In genomic region chr5:24709962-24710361, GRCm38 (mm10) we compare ENCODE assay signal across 11 mouse cellular contexts. TPM values are rescaled to one million over a fixed set of nuclear protein-coding genes. Genes with fewer than 3 reads are reported as not detected.
A peak's percentile ranks its signal among the peaks of the same experiment; 100 is the strongest.
DNase-seq lines count a peak whose midpoint lies in the region; ATAC-seq lines count a peak whose summit lies in the region.
"Had no signal": no experiment of that assay in that cellular context is flagged by ENCODE, and none has a peak within 500 bp of the region (broad histone marks: within the 10 kb centered on the region; RNA-seq: fewer than 3 reads in every experiment).

No protein-coding gene starts in this region.

- H3K27me3 ChIP-seq in liver, embryonic 13.5 days: no peaks in the 10 kb centered on the region
- H3K27me3 ChIP-seq: liver, embryonic 15.5 days had no signal

- H3K4me3 ChIP-seq in liver, embryonic 13.5 days (replicated peaks): no peak overlapping the region
- H3K4me3 ChIP-seq: liver, embryonic 15.5 days had no signal

- peaks cover 16% of the 10 kb centered on the region for H3K4me1 ChIP-seq in liver, embryonic 13.5 days (replicated peaks)
- H3K4me1 ChIP-seq: liver, embryonic 15.5 days had no signal

- ATAC-seq in liver, embryonic 13.5 days (ENCODE audit: low read depth): peak; percentile 53; the same call in 1 of the 2 replicates
- no peak for ATAC-seq in erythroid progenitor cell, adult 5-6 weeks (replicated peaks; ENCODE audit: low FRiP score, poor library complexity, severe bottlenecking)

- no peak overlapping the region for H3K4me2 ChIP-seq in liver, embryonic 13.5 days
- H3K4me2 ChIP-seq: liver, embryonic 15.5 days had no signal

- peak; percentile 34 for DNase-seq in gastrocnemius, postnatal 14 days
- DNase-seq in gastrocnemius, postnatal 10 days: no peak
- peak; percentile 57 for DNase-seq in layer of hippocampus, adult 9-11 months
- DNase-seq in layer of hippocampus, postnatal 25 days (ENCODE audit: extremely low spot score in 1 of 2, low spot score in 1 of 2): no peak
- DNase-seq in adrenal gland, postnatal 36 days: peak; percentile 26 to 59
- DNase-seq in liver, embryonic 13.5 days: no peak
- no peak for DNase-seq in left cerebral cortex, postnatal 4 days
- DNase-seq: layer of hippocampus, postnatal 36 days; thymus, postnatal 25 days had no signal

- intact Hi-C loops in gastrocnemius, postnatal 14 days (cut with DNase I; ENCODE audit: low total_unique reads): no loop called here
- intact Hi-C loops in left cerebral cortex, postnatal 4 days (cut with DNase I): no loop called here

- no peak overlapping the region for H3K9ac ChIP-seq in liver, embryonic 13.5 days
- H3K9ac ChIP-seq: liver, embryonic 15.5 days had no signal

- WGBS in liver, embryonic 13.5 days (ENCODE audit: insufficient replicate concordance): 71% methylated on average over 2 of the region's 2 CpGs

- no peak overlapping the region for H3K27ac ChIP-seq in liver, embryonic 13.5 days
- H3K27ac ChIP-seq: liver, embryonic 15.5 days had no signal

- peaks cover 71% of the 10 kb centered on the region for H3K36me3 ChIP-seq in liver, embryonic 13.5 days

- 0 out of 2 replicates have a peak, but pooled peaks cover 2% of the 10 kb centered on the region for H3K9me3 ChIP-seq in liver, embryonic 13.5 days (replicated peaks)
- H3K9me3 ChIP-seq: liver, embryonic 15.5 days had no signal

RNA-seq across cellular contexts. Expression of gene Wdr86, which starts 20.6 kb away (rescaled TPM):
- total RNA-seq in gastrocnemius, postnatal 14 days (2021): under 1 TPM; 0.07 to 0.35 TPM
- total RNA-seq in gastrocnemius, postnatal 10 days (2021): 1 to 10 TPM in 1 of 2 experiments, under 1 TPM in 1; 0.70 to 1.2 TPM
- 1 to 10 TPM in 1 of 2 experiments, under 1 TPM in 1; 0.79 to 1.3 TPM for total RNA-seq in layer of hippocampus, postnatal 25 days (2021)
- 1 to 10 TPM; 1.1 to 3.3 TPM for total RNA-seq in adrenal gland, postnatal 36 days (2021)
- polyA plus RNA-seq in liver, embryonic 13.5 days (2015; fragmentation: Nextera tagmentation; extraction: Ambion mirVana): 1.5 and 2.0 TPM in 2 replicates
- total RNA-seq in left cerebral cortex, postnatal 4 days (2021): 1 to 10 TPM; 2.6 to 3.3 TPM
- not detected in 2 replicates for total RNA-seq in erythroid progenitor cell, adult 5-6 weeks (2015; ENCODE audit: low replicate concordance)
- total RNA-seq in erythroid progenitor cell, adult 5-6 weeks (2017; ENCODE audit: low replicate concordance): 5.4 TPM in 1 of 2 replicates, not detected in the other

RNA-seq across cellular contexts. Expression of gene Nub1, which starts 24.6 kb away (rescaled TPM):
- total RNA-seq in gastrocnemius, postnatal 14 days (2021): 10 to 100 TPM; 21.7 to 23.6 TPM
- total RNA-seq in gastrocnemius, postnatal 10 days (2021): 10 to 100 TPM; 22.8 to 24.3 TPM
- total RNA-seq in layer of hippocampus, postnatal 25 days (2021): 10 to 100 TPM; 65.8 to 70.7 TPM
- total RNA-seq in adrenal gland, postnatal 36 days (2021): 10 to 100 TPM; 55.6 to 69.4 TPM
- 12.3 and 15.7 TPM in 2 replicates for polyA plus RNA-seq in liver, embryonic 13.5 days (2015; fragmentation: Nextera tagmentation; extraction: Ambion mirVana)
- 10 to 100 TPM; 75.3 to 76.6 TPM for total RNA-seq in left cerebral cortex, postnatal 4 days (2021)
- 25.2 and 25.6 TPM in 2 replicates for total RNA-seq in erythroid progenitor cell, adult 5-6 weeks (2015; ENCODE audit: low replicate concordance)
- 24.0 and 29.8 TPM in 2 replicates for total RNA-seq in erythroid progenitor cell, adult 5-6 weeks (2017; ENCODE audit: low replicate concordance)

RNA-seq across cellular contexts. Expression of gene Crygn, which starts 47.8 kb away (rescaled TPM):
- total RNA-seq in gastrocnemius, postnatal 14 days (2021): 1 to 10 TPM in 1 of 2 experiments, not detected in 1; 1.7 TPM
- total RNA-seq in gastrocnemius, postnatal 10 days (2021): not detected
- 1 to 10 TPM in 1 of 2 experiments, not detected in 1; 1.4 TPM for total RNA-seq in layer of hippocampus, postnatal 25 days (2021)
- total RNA-seq in adrenal gland, postnatal 36 days (2021): 1 to 10 TPM in 1 of 2 experiments, not detected in 1; 2.1 TPM
- polyA plus RNA-seq in liver, embryonic 13.5 days (2015; fragmentation: Nextera tagmentation; extraction: Ambion mirVana): 0.74 TPM in 1 of 2 replicates, not detected in the other
- total RNA-seq in left cerebral cortex, postnatal 4 days (2021): 1 to 10 TPM in 1 of 2 experiments, not detected in 1; 3.9 TPM
- total RNA-seq in erythroid progenitor cell, adult 5-6 weeks (2015; ENCODE audit: low replicate concordance): 21.8 TPM in 1 of 2 replicates, not detected in the other
- total RNA-seq in erythroid progenitor cell, adult 5-6 weeks (2017; ENCODE audit: low replicate concordance): not detected in 2 replicates
- polyA plus RNA-seq: liver, embryonic 15.5 days had no signal

Comparison
In these comparisons a context has a peak if more than half of its experiments do, and no peak if none do; other contexts are left out.
1. DNase-seq: peak in gastrocnemius, postnatal 14 days (single experiment), layer of hippocampus, adult 9-11 months (single experiment) and adrenal gland, postnatal 36 days (2 of 2); none in gastrocnemius, postnatal 10 days (single experiment), layer of hippocampus, postnatal 25 days (0 of 2), liver, embryonic 13.5 days (single experiment) and left cerebral cortex, postnatal 4 days (single experiment).